Mouse (Mus musculus): Measurements from ENCODE around the gene Pigb.

- TF ChIP-seq MAX (IDR thresholded peaks at IDR 0.05; ENCODE audit: low read length), result no peak
- TF ChIP-seq CTCF (conservative IDR thresholded peaks at IDR 0.05 in 1 of 2, IDR thresholded peaks at IDR 0.05 in 1 of 2; ENCODE audit: low read depth in 2 of 2, low read length in 2 of 2), result no peak
- TF ChIP-seq JUND (conservative IDR thresholded peaks at IDR 0.05; ENCODE audit: low read depth, low read length), result no peak
- TF ChIP-seq ZC3H11A (IDR thresholded peaks at IDR 0.05; ENCODE audit: low read depth, low read length), result no peak
- no peak for TF ChIP-seq POLR2A (IDR thresholded peaks at IDR 0.05; ENCODE audit: low read depth, low read length)
Observed at GRCm38 (mm10) chr9:72996167-72996566, 44.0 kb downstream of the Pigb start.
